Mouse (Mus musculus) neural tube, postnatal 0 days (tissue): ENCODE measurements around the gene Ggct. TPM values are rescaled to one million over a fixed set of nuclear protein-coding genes. Genes with fewer than 3 reads are reported as not detected.

Source experiments
- polyA plus RNA-seq: library from polyadenylated mRNA; unstranded; fragments of >200 nt; fragmentation: Nextera tagmentation; extraction: Ambion mirVana; gene quantifications from 2 replicates; pipeline ENCODE4 v1.2.1, GENCODE M21; 2015

Gene Ggct
- 26.2 and 33.2 TPM in 2 replicates for polyA plus RNA-seq

GRCm38 (mm10) chr6:54992734-54993260 is at the start of gene Ggct:
Ggct (minus strand) TSS chr6:54992950.

DNA sequence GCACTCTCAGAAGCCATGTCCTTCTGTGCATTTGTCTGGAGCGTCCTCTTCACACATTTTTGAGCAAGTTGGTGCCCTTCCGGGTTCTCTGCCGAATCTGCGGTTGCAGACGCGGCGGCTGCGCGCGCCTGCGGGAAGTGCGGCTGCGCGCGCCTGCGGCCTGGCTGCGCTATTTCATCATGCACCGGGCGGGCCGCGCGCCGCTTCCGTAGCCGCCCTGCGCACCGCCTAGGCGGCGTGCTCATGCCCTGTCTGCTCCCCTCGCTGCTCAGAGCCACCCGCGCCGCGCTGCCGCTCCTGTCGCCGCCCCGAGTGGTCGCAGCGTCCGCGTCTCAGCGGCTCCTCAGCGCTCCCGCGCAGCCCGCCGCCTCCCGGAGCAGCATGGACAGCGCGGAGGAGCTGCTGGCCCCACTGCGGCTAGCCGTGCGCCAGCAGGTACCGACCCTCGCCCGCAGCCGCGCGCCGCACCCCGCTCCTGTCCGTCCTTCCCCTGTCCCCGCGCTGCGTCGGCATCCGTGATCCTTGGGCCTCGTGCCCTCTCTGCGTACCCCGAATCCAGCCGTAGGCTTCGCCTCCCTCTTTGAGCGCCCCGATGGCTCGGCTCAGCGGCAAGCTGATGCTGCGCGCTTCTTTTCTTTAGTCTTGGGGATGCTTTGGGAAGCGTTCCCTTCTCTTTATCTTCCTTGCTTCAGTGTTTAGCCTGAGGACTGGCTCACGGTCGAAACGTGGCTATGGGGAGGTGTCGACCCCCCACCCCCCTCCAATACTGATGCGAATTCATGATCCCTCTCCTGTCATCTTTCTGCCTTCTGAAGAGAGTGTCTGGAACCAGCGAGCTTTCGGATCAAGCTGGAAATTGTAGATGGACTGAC is 45.3 kb upstream of the Ggct start, which contains the start of gene Gars:
TSS of gene Gars (plus strand) at position 209 of the 872 bp plus-strand sequence.

GRCm38 (mm10) chr6:54972111-54972928 is 20.4 kb downstream of the Ggct start, which contains the start of gene Nod1:
Nod1 (minus strand) TSS chr6:54972612.

Other genes starting within 250 kb of the Ggct start
- 6.1 and 6.2 TPM in 2 replicates for gene Znrf2, start 176.0 kb downstream of the Ggct start, polyA plus RNA-seq
- 2.1 and 2.4 TPM in 2 replicates for gene Nod1, start 20.3 kb downstream of the Ggct start, polyA plus RNA-seq
- 162 and 164 TPM in 2 replicates for gene Gars, start 45.1 kb upstream of the Ggct start, polyA plus RNA-seq
- 1.6 and 1.8 TPM in 2 replicates for gene Crhr2, start 140.1 kb upstream of the Ggct start, polyA plus RNA-seq
- gene Inmt, start 182.1 kb upstream of the Ggct start, polyA plus RNA-seq = 0.23 TPM in 1 of 2 replicates, not detected in the other
- gene Mindy4, start 210.4 kb upstream of the Ggct start, polyA plus RNA-seq = 7.0 and 7.7 TPM in 2 replicates